Mouse (Mus musculus): ENCODE measurements at regions not wholly inside any gene's neighbourhood (a gene's known extent, or its start where the extent isn't known, plus 50 kb on each side); places are given as distances from the start of the nearest gene placed in this dataset.

GRCm38 (mm10) chr3:33440905-33441304, 297.9 kb upstream of the Pex5l start:
- Histone ChIP-seq H3K4me3 (ENCODE audit: insufficient read depth, low read depth, low read length) (no peak overlapping the region), H3K27ac (ENCODE audit: insufficient read depth, low read depth, low read length) (no peak overlapping the region), H3K27me3 (replicated peaks; ENCODE audit: control insufficient read depth, insufficient read depth, low read length) (no peaks in the 10 kb centered on the region), H3K36me3 (ENCODE audit: control insufficient read depth, insufficient read depth, low read length) (no peaks in the 10 kb centered on the region), H3K4me1 (ENCODE audit: control insufficient read depth, insufficient read depth, low read length) (no peaks in the 10 kb centered on the region)
- TF ChIP-seq POLR2A (IDR thresholded peaks at IDR 0.05; ENCODE audit: low read depth, low read length) (no peak), CTCF (conservative IDR thresholded peaks at IDR 0.05; ENCODE audit: insufficient read depth, insufficient read length, low read depth, low read length) (no peak)
- 59% methylated on average over 2 of the region's 2 CpGs for WGBS
- no peak for DNase-seq

GRCm38 (mm10) chr3:33440500-33440899, 297.5 kb upstream of the Pex5l start:
- Histone ChIP-seq H3K4me3 (ENCODE audit: insufficient read depth, low read depth, low read length) (no peak overlapping the region), H3K27me3 (replicated peaks; ENCODE audit: control insufficient read depth, insufficient read depth, low read length) (no peaks in the 10 kb centered on the region), H3K36me3 (ENCODE audit: control insufficient read depth, insufficient read depth, low read length) (no peaks in the 10 kb centered on the region), H3K4me1 (ENCODE audit: control insufficient read depth, insufficient read depth, low read length) (no peaks in the 10 kb centered on the region), H3K27ac (ENCODE audit: insufficient read depth, low read depth, low read length) (no peak overlapping the region)
- DNase-seq, result no peak
- no peak for TF ChIP-seq CTCF (conservative IDR thresholded peaks at IDR 0.05; ENCODE audit: insufficient read depth, insufficient read length, low read depth, low read length)
- TF ChIP-seq POLR2A (IDR thresholded peaks at IDR 0.05; ENCODE audit: low read depth, low read length), result no peak

GRCm38 (mm10) chr3:33416922-33417321, 273.9 kb upstream of the Pex5l start:
- 79% methylated on average over 3 of the region's 3 CpGs for WGBS
- no peak for DNase-seq
- no peak for TF ChIP-seq POLR2A (IDR thresholded peaks at IDR 0.05; ENCODE audit: low read depth, low read length)
- no peak for TF ChIP-seq CTCF (conservative IDR thresholded peaks at IDR 0.05; ENCODE audit: insufficient read depth, insufficient read length, low read depth, low read length)

GRCm38 (mm10) chr3:33416321-33416720, 273.3 kb upstream of the Pex5l start:
- Histone ChIP-seq H3K4me3 (ENCODE audit: insufficient read depth, low read depth, low read length) (no peak overlapping the region), H3K4me1 (ENCODE audit: control insufficient read depth, insufficient read depth, low read length) (no peaks in the 10 kb centered on the region), H3K27me3 (replicated peaks; ENCODE audit: control insufficient read depth, insufficient read depth, low read length) (no peaks in the 10 kb centered on the region), H3K27ac (ENCODE audit: insufficient read depth, low read depth, low read length) (no peak overlapping the region), H3K36me3 (ENCODE audit: control insufficient read depth, insufficient read depth, low read length) (no peaks in the 10 kb centered on the region)
- WGBS, result 74% methylated on average over 1 of the region's 1 CpGs
- DNase-seq, result no peak
- TF ChIP-seq CTCF (conservative IDR thresholded peaks at IDR 0.05; ENCODE audit: insufficient read depth, insufficient read length, low read depth, low read length) (no peak), POLR2A (IDR thresholded peaks at IDR 0.05; ENCODE audit: low read depth, low read length) (no peak)

More at GRCm38 (mm10) chr3:33416922-33417321, 273.9 kb upstream of the Pex5l start:
- no peaks in the 10 kb centered on the region for H3K27me3 ChIP-seq (replicated peaks; ENCODE audit: control insufficient read depth, insufficient read depth, low read length)
- no peak overlapping the region for H3K4me3 ChIP-seq (ENCODE audit: insufficient read depth, low read depth, low read length)
- H3K4me1 ChIP-seq (ENCODE audit: control insufficient read depth, insufficient read depth, low read length), result no peaks in the 10 kb centered on the region
- no peak overlapping the region for H3K27ac ChIP-seq (ENCODE audit: insufficient read depth, low read depth, low read length)
- no peaks in the 10 kb centered on the region for H3K36me3 ChIP-seq (ENCODE audit: control insufficient read depth, insufficient read depth, low read length)

GRCm38 (mm10) chr3:33401904-33402303, 258.9 kb upstream of the Pex5l start:
- Histone ChIP-seq H3K27ac (ENCODE audit: insufficient read depth, low read depth, low read length) (no peak overlapping the region), H3K4me1 (ENCODE audit: control insufficient read depth, insufficient read depth, low read length) (no peaks in the 10 kb centered on the region), H3K4me3 (ENCODE audit: insufficient read depth, low read depth, low read length) (no peak overlapping the region), H3K27me3 (replicated peaks; ENCODE audit: control insufficient read depth, insufficient read depth, low read length) (no peaks in the 10 kb centered on the region), H3K36me3 (ENCODE audit: control insufficient read depth, insufficient read depth, low read length) (no peaks in the 10 kb centered on the region)
- 66% methylated on average over 2 of the region's 2 CpGs for WGBS
- DNase-seq, result no peak
- TF ChIP-seq POLR2A (IDR thresholded peaks at IDR 0.05; ENCODE audit: low read depth, low read length) (no peak), CTCF (conservative IDR thresholded peaks at IDR 0.05; ENCODE audit: insufficient read depth, insufficient read length, low read depth, low read length) (no peak)

- TF ChIP-seq POLR2A (IDR thresholded peaks at IDR 0.05; ENCODE audit: low read depth, low read length) (no peak), CTCF (conservative IDR thresholded peaks at IDR 0.05; ENCODE audit: insufficient read depth, insufficient read length, low read depth, low read length) (no peak)
- Histone ChIP-seq H3K4me3 (ENCODE audit: insufficient read depth, low read depth, low read length) (no peak overlapping the region), H3K36me3 (ENCODE audit: control insufficient read depth, insufficient read depth, low read length) (no peaks in the 10 kb centered on the region), H3K27me3 (replicated peaks; ENCODE audit: control insufficient read depth, insufficient read depth, low read length) (no peaks in the 10 kb centered on the region), H3K4me1 (ENCODE audit: control insufficient read depth, insufficient read depth, low read length) (no peaks in the 10 kb centered on the region), H3K27ac (ENCODE audit: insufficient read depth, low read depth, low read length) (no peak overlapping the region)
- no peak for DNase-seq
- 59% methylated on average over 8 of the region's 8 CpGs for WGBS
Observed at GRCm38 (mm10) chr3:33399321-33399720, 256.3 kb upstream of the Pex5l start.

GRCm38 (mm10) chr3:33398326-33398725, 255.3 kb upstream of the Pex5l start:
- TF ChIP-seq POLR2A (IDR thresholded peaks at IDR 0.05; ENCODE audit: low read depth, low read length), result no peak
- TF ChIP-seq CTCF (conservative IDR thresholded peaks at IDR 0.05; ENCODE audit: insufficient read depth, insufficient read length, low read depth, low read length), result no peak
- no peaks in the 10 kb centered on the region for H3K4me1 ChIP-seq (ENCODE audit: control insufficient read depth, insufficient read depth, low read length)
- DNase-seq, result no peak
- no peak overlapping the region for H3K4me3 ChIP-seq (ENCODE audit: insufficient read depth, low read depth, low read length)
- no peaks in the 10 kb centered on the region for H3K36me3 ChIP-seq (ENCODE audit: control insufficient read depth, insufficient read depth, low read length)
- H3K27me3 ChIP-seq (replicated peaks; ENCODE audit: control insufficient read depth, insufficient read depth, low read length), result no peaks in the 10 kb centered on the region
- WGBS, result 56% methylated on average over 2 of the region's 2 CpGs
- H3K27ac ChIP-seq (ENCODE audit: insufficient read depth, low read depth, low read length), result no peak overlapping the region

GRCm38 (mm10) chr3:33397217-33397616, 254.2 kb upstream of the Pex5l start:
- no peak for DNase-seq
- TF ChIP-seq CTCF (conservative IDR thresholded peaks at IDR 0.05; ENCODE audit: insufficient read depth, insufficient read length, low read depth, low read length), result no peak

More at GRCm38 (mm10) chr3:33397217-33397616, 254.2 kb upstream of the Pex5l start:
- H3K4me3 ChIP-seq (ENCODE audit: insufficient read depth, low read depth, low read length), result no peak overlapping the region
- H3K4me1 ChIP-seq (ENCODE audit: control insufficient read depth, insufficient read depth, low read length), result no peaks in the 10 kb centered on the region
- no peaks in the 10 kb centered on the region for H3K36me3 ChIP-seq (ENCODE audit: control insufficient read depth, insufficient read depth, low read length)
- no peaks in the 10 kb centered on the region for H3K27me3 ChIP-seq (replicated peaks; ENCODE audit: control insufficient read depth, insufficient read depth, low read length)
- 75% methylated on average over 6 of the region's 6 CpGs for WGBS
- H3K27ac ChIP-seq (ENCODE audit: insufficient read depth, low read depth, low read length), result no peak overlapping the region

Measured in kidney, adult 2 months (tissue).